Mouse (Mus musculus): ENCODE measurements at regions not wholly inside any gene's neighbourhood (a gene's known extent, or its start where the extent isn't known, plus 50 kb on each side); places are given as distances from the start of the nearest gene placed in this dataset.

DNA sequence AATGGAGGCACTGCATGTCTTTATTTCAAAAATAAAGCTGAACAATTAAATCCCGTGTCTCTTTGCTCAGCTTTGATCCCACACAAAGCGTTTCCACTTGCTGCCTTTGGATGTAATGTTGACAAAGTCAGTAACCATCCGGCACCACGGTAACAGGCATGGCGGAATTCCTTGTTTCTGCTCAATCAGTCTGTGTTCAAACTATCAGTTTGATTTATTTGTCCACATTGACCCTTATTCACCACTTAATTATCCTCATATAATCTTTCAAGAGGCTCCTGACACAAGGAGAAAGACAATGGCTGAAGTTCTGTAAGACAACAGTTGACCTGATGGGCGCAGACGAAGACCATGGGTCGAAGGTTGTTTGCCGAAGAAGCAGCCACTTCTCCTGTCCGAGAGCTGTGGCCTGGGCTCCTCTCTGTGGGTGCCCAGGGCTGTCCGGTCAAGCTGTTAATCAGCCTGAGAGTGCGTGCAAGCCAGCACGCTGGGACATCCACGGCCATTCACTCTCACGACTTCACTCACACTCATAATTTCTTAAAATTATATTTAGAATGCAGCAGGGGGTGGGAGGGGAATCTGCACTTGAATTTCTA is 106.1 kb upstream of the Ifngr1 start:
- H3K4me1 ChIP-seq (ENCODE audit: control insufficient read depth, insufficient read depth, low read length): no peaks in the 10 kb centered on the region; the same call in 1 of the 2 replicates
- no peak overlapping the region for H3K4me3 ChIP-seq (ENCODE audit: low read length)
- no peaks in the 10 kb centered on the region; the same call in 1 of the 2 replicates for H3K27me3 ChIP-seq (ENCODE audit: control insufficient read depth, insufficient read depth, low read length)
- H3K36me3 ChIP-seq (ENCODE audit: control insufficient read depth, insufficient read depth, low read length): no peaks in the 10 kb centered on the region
- no peaks in the 10 kb centered on the region for H3K9me3 ChIP-seq (ENCODE audit: control insufficient read depth, low read length)
- WGBS: 52% methylated on average over 15 of the region's 15 CpGs
- H3K9ac ChIP-seq (ENCODE audit: low read depth, low read length): no peak overlapping the region
- H3K27ac ChIP-seq (ENCODE audit: low read depth, low read length): no peak overlapping the region
- no peak overlapping the region for H3K4me2 ChIP-seq (replicated peaks; ENCODE audit: low read depth, low read length)
- ATAC-seq (ENCODE audit: low FRiP score, low TSS enrichment): no peak

DNA sequence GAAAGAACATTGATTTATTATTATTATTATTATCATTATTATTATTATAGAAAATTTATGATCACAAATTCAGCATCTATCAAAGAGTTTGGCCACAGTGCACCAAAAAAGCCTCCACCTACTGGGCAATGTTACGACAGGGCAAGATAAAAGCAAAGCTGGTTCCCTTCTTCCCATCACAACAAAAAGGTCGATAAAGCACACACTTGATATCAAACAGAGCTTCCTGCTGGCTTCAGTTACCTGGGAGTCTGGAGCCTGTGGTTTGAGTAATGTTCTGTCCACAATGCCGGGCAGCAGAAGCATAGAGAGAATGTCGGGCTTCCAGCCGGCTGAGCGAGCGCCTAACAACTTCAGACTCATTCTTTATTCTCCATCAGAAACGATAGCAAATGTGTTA is 101.2 kb upstream of the Ifngr1 start:
- ATAC-seq (ENCODE audit: low FRiP score, low TSS enrichment): no peak
- H3K4me3 ChIP-seq (ENCODE audit: low read length): no peak overlapping the region

DNA sequence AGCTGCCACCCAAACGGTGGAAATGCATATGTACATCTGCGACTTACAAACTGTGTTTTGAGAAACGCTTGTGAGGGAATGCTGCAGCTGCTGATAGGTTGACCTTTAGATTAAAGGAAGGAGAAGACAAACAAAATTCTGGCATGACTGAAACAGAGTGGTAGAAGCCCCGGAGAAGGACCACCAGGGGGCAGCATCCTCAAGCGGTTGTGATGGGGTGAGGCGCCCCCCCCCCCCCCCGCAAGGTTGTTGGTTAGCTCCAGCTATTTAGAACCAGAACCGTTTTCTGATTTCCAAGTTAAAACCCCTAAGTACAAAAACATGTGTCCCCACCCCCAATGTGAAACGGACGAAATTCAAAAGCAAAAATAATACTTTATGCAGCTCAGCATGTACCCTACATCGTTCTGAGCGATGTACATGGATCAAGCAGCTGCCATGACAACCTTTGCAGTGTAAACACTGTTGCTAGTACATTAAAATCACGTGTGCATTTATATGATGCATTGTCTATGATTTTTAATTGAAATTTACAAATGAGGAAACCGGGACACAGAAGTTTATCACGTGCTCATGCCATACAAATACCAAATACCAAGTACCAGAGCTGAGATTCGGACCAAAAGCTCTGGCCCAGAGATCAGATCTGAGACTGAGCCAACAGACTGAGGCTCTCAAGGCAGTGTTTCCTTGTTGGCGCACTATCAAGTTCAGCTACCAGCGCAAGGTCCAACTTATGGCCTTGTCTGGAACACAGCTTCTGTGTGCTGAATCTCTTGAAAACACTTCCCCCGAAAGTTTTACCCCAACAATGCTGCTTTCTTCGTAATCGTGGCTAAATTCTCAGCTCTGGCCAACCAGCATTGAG is 100.0 kb upstream of the Ifngr1 start:
- H3K27me3 ChIP-seq (ENCODE audit: control insufficient read depth, insufficient read depth, low read length): no peaks in the 10 kb centered on the region
- WGBS: 66% methylated on average over 21 of the region's 21 CpGs
- H3K9ac ChIP-seq (ENCODE audit: low read depth, low read length): no peak overlapping the region
- no peaks in the 10 kb centered on the region; the same call in 1 of the 2 replicates for H3K4me1 ChIP-seq (ENCODE audit: control insufficient read depth, insufficient read depth, low read length)
- H3K36me3 ChIP-seq (ENCODE audit: control insufficient read depth, insufficient read depth, low read length): no peaks in the 10 kb centered on the region
- H3K4me3 ChIP-seq (ENCODE audit: low read length): no peak overlapping the region
- H3K27ac ChIP-seq (ENCODE audit: low read depth, low read length): no peak overlapping the region
- ATAC-seq (ENCODE audit: low FRiP score, low TSS enrichment): no peak
- H3K4me2 ChIP-seq (replicated peaks; ENCODE audit: low read depth, low read length): no peak overlapping the region
- H3K9me3 ChIP-seq (ENCODE audit: control insufficient read depth, low read length): no peaks in the 10 kb centered on the region

More for the DNA sequence above, 101.2 kb upstream of the Ifngr1 start:
- H3K9me3 ChIP-seq (ENCODE audit: control insufficient read depth, low read length): no peaks in the 10 kb centered on the region
- no peaks in the 10 kb centered on the region; the same call in 1 of the 2 replicates for H3K4me1 ChIP-seq (ENCODE audit: control insufficient read depth, insufficient read depth, low read length)
- H3K9ac ChIP-seq (ENCODE audit: low read depth, low read length): no peak overlapping the region
- no peaks in the 10 kb centered on the region for H3K27me3 ChIP-seq (ENCODE audit: control insufficient read depth, insufficient read depth, low read length)
- no peak overlapping the region for H3K27ac ChIP-seq (ENCODE audit: low read depth, low read length)
- 54% methylated on average over 8 of the region's 8 CpGs for WGBS
- no peak overlapping the region for H3K4me2 ChIP-seq (replicated peaks; ENCODE audit: low read depth, low read length)
- no peaks in the 10 kb centered on the region for H3K36me3 ChIP-seq (ENCODE audit: control insufficient read depth, insufficient read depth, low read length)

DNA sequence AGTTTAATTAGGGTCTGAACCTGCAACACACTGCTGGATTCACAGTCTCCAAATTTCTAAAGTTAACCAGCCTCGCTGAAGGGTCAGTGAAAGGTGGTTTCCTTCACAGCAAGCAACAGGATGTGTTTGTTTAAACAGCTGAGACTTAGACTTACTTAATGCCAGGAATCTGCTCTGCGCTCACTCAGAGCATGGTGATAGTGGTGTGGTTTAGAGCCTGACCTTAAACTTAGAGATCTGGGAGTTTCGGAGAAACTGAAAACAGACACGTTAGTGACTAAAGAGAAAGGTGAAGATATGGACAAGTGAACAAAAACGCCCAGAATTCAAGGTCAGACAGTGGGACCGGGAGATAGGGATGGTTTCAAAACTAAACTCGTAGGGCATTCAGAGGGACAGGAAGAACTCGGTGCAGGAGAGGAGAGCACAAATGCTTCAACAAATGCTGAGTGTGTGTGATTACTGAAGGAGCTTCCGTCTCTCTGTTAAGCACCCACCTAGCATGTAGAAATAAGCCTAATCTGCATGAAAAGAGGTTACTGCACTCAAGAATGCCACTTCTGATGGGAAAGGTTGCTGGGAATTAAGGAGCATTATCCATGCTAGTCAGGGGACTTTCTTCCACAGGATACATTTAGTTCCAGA is 97.2 kb upstream of the Ifngr1 start:
- peak overlapping the region; percentile 19; the same call in 1 of the 2 replicates for H3K27ac ChIP-seq (ENCODE audit: low read depth, low read length)
- peak overlapping the region; percentile 19; the same call in 1 of the 2 replicates for H3K4me2 ChIP-seq (replicated peaks; ENCODE audit: low read depth, low read length)
- no peaks in the 10 kb centered on the region for H3K9me3 ChIP-seq (ENCODE audit: control insufficient read depth, low read length)
- H3K36me3 ChIP-seq (ENCODE audit: control insufficient read depth, insufficient read depth, low read length): no peaks in the 10 kb centered on the region
- H3K4me3 ChIP-seq (ENCODE audit: low read length): no peak overlapping the region
- WGBS: 14% methylated on average over 9 of the region's 9 CpGs
- no peaks in the 10 kb centered on the region for H3K27me3 ChIP-seq (ENCODE audit: control insufficient read depth, insufficient read depth, low read length)
- H3K4me1 ChIP-seq (ENCODE audit: control insufficient read depth, insufficient read depth, low read length): no peaks in the 10 kb centered on the region; the same call in 1 of the 2 replicates
- ATAC-seq (ENCODE audit: low FRiP score, low TSS enrichment): no peak
- H3K9ac ChIP-seq (ENCODE audit: low read depth, low read length): no peak overlapping the region

DNA sequence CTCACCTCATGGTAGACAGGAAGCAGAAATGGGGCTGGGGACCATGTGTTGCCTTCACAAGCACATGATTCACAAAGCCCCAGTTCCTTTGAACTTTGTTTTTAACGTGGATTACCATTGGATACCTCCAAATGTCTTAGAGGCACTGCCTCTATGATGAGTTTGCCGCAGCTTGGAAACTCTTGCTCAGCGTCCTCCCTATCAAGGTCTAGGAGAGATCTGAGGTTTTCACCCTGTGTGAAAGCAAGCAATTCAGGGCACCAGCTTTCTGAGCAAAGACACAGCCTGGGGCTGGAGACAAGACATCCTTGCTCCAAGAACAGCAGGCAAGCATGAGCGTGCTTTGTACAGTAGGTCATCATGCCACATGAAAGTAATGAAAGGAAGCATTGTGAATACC is 93.6 kb upstream of the Ifngr1 start:
- 91% methylated on average over 4 of the region's 4 CpGs for WGBS

DNA sequence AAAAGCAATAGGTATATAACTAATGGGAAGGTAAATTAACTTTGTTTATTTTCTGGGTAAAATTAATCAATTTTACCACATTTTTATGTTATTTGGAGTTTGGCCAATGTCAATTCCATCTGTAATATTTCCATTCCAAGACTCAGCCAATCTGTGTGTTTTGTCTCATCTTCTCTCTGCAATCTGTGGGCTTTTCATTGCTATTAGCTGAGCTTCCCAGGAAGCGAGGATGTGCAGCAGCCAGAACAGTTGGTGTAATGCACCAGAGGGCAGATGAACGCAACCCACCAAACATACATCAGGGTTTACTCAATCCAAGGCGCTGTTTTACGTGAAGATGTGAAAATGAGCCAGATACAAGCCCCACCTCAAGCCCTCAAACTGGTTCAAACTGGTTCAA is 88.9 kb upstream of the Ifngr1 start:
- H3K9ac ChIP-seq (ENCODE audit: low read depth, low read length): no peak overlapping the region
- H3K4me2 ChIP-seq (replicated peaks; ENCODE audit: low read depth, low read length): no peak overlapping the region
- H3K4me3 ChIP-seq (ENCODE audit: low read length): no peak overlapping the region
- no peaks in the 10 kb centered on the region for H3K4me1 ChIP-seq (ENCODE audit: control insufficient read depth, insufficient read depth, low read length)
- ATAC-seq (ENCODE audit: low FRiP score, low TSS enrichment): no peak
- H3K9me3 ChIP-seq (ENCODE audit: control insufficient read depth, low read length): no peaks in the 10 kb centered on the region
- H3K27ac ChIP-seq (ENCODE audit: low read depth, low read length): no peak overlapping the region
- H3K27me3 ChIP-seq (ENCODE audit: control insufficient read depth, insufficient read depth, low read length): no peaks in the 10 kb centered on the region
- H3K36me3 ChIP-seq (ENCODE audit: control insufficient read depth, insufficient read depth, low read length): no peaks in the 10 kb centered on the region
- WGBS: 85% methylated on average over 4 of the region's 4 CpGs

More for the DNA sequence above, 93.6 kb upstream of the Ifngr1 start:
- Histone ChIP-seq H3K27ac (ENCODE audit: low read depth, low read length) (no peak overlapping the region), H3K4me2 (replicated peaks; ENCODE audit: low read depth, low read length) (no peak overlapping the region), H3K4me1 (ENCODE audit: control insufficient read depth, insufficient read depth, low read length) (no peaks in the 10 kb centered on the region; the same call in 1 of the 2 replicates), H3K4me3 (ENCODE audit: low read length) (no peak overlapping the region), H3K27me3 (ENCODE audit: control insufficient read depth, insufficient read depth, low read length) (no peaks in the 10 kb centered on the region), H3K9ac (ENCODE audit: low read depth, low read length) (no peak overlapping the region), H3K36me3 (ENCODE audit: control insufficient read depth, insufficient read depth, low read length) (no peaks in the 10 kb centered on the region), H3K9me3 (ENCODE audit: control insufficient read depth, low read length) (no peaks in the 10 kb centered on the region)
- ATAC-seq (ENCODE audit: low FRiP score, low TSS enrichment): no peak

DNA sequence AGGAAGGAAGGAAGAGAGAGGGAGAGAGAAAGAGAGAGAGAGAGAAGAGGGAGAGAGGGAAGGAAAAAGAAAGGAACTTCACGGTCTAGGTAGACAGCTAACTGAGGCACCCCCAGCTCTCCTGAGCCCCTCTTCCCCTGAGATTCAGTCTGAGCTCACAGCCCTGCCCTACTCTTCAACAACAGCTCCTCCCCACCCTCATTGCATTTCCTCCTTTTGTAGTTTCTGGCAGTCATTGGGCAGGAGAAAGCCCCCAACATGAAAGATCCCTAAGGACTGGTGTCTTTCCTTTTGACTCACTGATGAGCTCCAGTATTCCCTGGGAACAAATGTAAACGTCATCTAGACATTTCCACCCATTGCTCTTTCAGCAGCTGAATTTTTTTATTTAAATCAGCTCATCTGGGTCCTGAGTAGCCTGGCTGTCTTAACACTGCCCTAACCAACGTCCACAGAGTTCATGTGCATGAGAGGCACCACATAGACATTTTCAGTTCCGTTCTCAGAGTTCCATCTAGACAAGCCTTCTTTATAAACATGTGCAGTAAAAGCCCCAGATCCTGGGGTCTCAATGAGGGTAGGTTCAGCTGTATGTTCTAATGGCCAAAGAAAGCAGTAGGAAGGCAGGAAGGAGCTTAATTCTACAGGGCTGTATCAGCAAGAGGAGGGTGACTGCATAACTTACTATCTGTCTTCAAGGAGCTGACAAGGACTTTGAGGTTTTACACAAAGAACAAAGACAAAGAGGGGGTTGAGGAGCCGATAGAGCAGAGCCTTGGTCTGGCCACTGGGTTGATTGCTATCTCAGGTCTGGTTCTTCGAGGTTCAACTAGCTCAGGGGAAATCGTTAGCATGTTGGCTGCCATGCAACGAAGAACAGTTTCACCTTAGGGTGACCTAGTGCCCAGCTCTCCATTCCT is 87.6 kb upstream of the Ifngr1 start:
- no peak overlapping the region for H3K9ac ChIP-seq (ENCODE audit: low read depth, low read length)
- H3K4me1 ChIP-seq (ENCODE audit: control insufficient read depth, insufficient read depth, low read length): no peaks in the 10 kb centered on the region
- no peak for ATAC-seq (ENCODE audit: low FRiP score, low TSS enrichment)
- no peaks in the 10 kb centered on the region for H3K27me3 ChIP-seq (ENCODE audit: control insufficient read depth, insufficient read depth, low read length)
- H3K36me3 ChIP-seq (ENCODE audit: control insufficient read depth, insufficient read depth, low read length): no peaks in the 10 kb centered on the region
- H3K9me3 ChIP-seq (ENCODE audit: control insufficient read depth, low read length): no peaks in the 10 kb centered on the region
- H3K4me2 ChIP-seq (replicated peaks; ENCODE audit: low read depth, low read length): no peak overlapping the region
- 56% methylated on average over 8 of the region's 8 CpGs for WGBS
- H3K4me3 ChIP-seq (ENCODE audit: low read length): no peak overlapping the region
- no peak overlapping the region for H3K27ac ChIP-seq (ENCODE audit: low read depth, low read length)

DNA sequence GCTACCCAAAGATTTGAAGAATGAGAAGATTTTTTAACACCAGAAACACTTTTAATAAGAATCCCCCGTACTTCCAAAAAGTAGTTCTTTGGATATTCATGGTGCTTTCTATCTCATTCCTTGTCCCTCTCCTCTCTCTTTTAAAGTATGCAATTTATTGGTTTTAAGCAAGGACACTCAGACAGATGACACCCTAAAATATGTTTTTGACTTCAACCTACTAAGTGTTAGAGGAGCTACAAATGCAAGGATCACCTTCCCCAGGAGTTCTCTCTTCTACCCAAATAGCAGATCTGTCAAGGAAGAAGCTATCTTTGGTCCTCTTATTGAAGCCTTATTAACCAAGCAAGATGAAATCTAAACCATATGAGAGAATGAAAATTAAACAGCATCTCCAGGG is 86.6 kb upstream of the Ifngr1 start:
- Histone ChIP-seq H3K4me3 (ENCODE audit: low read length) (no peak overlapping the region), H3K9me3 (ENCODE audit: control insufficient read depth, low read length) (no peaks in the 10 kb centered on the region), H3K4me1 (ENCODE audit: control insufficient read depth, insufficient read depth, low read length) (no peaks in the 10 kb centered on the region), H3K4me2 (replicated peaks; ENCODE audit: low read depth, low read length) (no peak overlapping the region), H3K9ac (ENCODE audit: low read depth, low read length) (no peak overlapping the region), H3K27me3 (ENCODE audit: control insufficient read depth, insufficient read depth, low read length) (no peaks in the 10 kb centered on the region), H3K27ac (ENCODE audit: low read depth, low read length) (no peak overlapping the region), H3K36me3 (ENCODE audit: control insufficient read depth, insufficient read depth, low read length) (no peaks in the 10 kb centered on the region)
- no peak for ATAC-seq (ENCODE audit: low FRiP score, low TSS enrichment)
- 92% methylated on average over 1 of the region's 1 CpGs for WGBS
